Mouse (Mus musculus) erythroblast, embryonic 14.5 days (primary cell): ENCODE measurements around the gene Vsig10l. TPM values are rescaled to one million over a fixed set of nuclear protein-coding genes. Genes with fewer than 3 reads are reported as not detected.

ENCODE experiments used
- H3K27me3 ChIP-seq: 2 replicates; pipeline ENCODE4 v1.6.1; 2012; ENCODE audit warnings: inconsistent platforms; ENCODE audit not compliant: control insufficient read depth
- H3K36me3 ChIP-seq: 2 replicates; pipeline ENCODE4 v1.6.1; 2012; ENCODE audit warnings: mild to moderate bottlenecking, inconsistent platforms; ENCODE audit not compliant: control insufficient read depth
- H3K4me1 ChIP-seq: 2 replicates; pipeline ENCODE4 v1.6.1; 2012; ENCODE audit warnings: inconsistent platforms; ENCODE audit not compliant: control insufficient read depth
- H3K4me3 ChIP-seq: replicated peaks from 2 replicates; pipeline ENCODE3; 2012; ENCODE audit warnings: moderate library complexity, mild to moderate bottlenecking, inconsistent platforms
- H3K9me3 ChIP-seq: 2 replicates; pipeline ENCODE4 v1.6.1; 2012; ENCODE audit warnings: low read length, inconsistent platforms, mixed read lengths; ENCODE audit not compliant: control insufficient read depth
- GATA1 ChIP-seq: IDR thresholded peaks from 2 replicates; pipeline ENCODE4 v1.6.1; 2012; ENCODE audit warnings: low read length, inconsistent platforms, mixed read lengths
- TAL1 ChIP-seq: IDR thresholded peaks from 3 replicates; pipeline ENCODE4 v1.6.1; 2012; ENCODE audit warnings: low read length, inconsistent platforms, mixed read lengths
- polyA plus RNA-seq: library from polyadenylated mRNA; stranded (reverse); fragments of >175 nt; gene quantifications from 2 replicates; pipeline ENCODE4 v1.2.3, GENCODE M21; 2012

Vsig10l gene
- 0.06 and 0.10 TPM in 2 replicates for polyA plus RNA-seq

- TF ChIP-seq TAL1, result no peak
- no peak for TF ChIP-seq GATA1
- peaks cover 23% of the 10 kb centered on the region for H3K4me1 ChIP-seq
- H3K27me3 ChIP-seq, result peaks cover 17% of the 10 kb centered on the region
- no peak within 1 kb of the TSS for H3K4me3 ChIP-seq
- no peaks in the 10 kb centered on the region for H3K9me3 ChIP-seq
- H3K36me3 ChIP-seq, result no peaks in the 10 kb centered on the region
Measured at GRCm38 (mm10) chr7:43462851-43463250, at the start of gene Vsig10l. Gene Vsig10l (plus strand): TSS chr7:43463151.

GRCm38 (mm10) chr7:43417298-43417697, 45.7 kb upstream of the Vsig10l start:
- no peak for TF ChIP-seq GATA1
- TF ChIP-seq TAL1, result no peak
- H3K4me3 ChIP-seq, result no peak overlapping the region
- H3K4me1 ChIP-seq, result no peaks in the 10 kb centered on the region
- peaks cover 4% of the 10 kb centered on the region for H3K9me3 ChIP-seq
- H3K36me3 ChIP-seq, result no peaks in the 10 kb centered on the region
- H3K27me3 ChIP-seq, result no peaks in the 10 kb centered on the region

GRCm38 (mm10) chr7:43422995-43423617, 39.8 kb upstream of the Vsig10l start:
- Histone ChIP-seq H3K4me3 (no peak overlapping the region), H3K9me3 (no peaks in the 10 kb centered on the region), H3K27me3 (no peaks in the 10 kb centered on the region), H3K36me3 (no peaks in the 10 kb centered on the region), H3K4me1 (no peaks in the 10 kb centered on the region)
- TF ChIP-seq TAL1 (no peak), GATA1 (no peak)

GRCm38 (mm10) chr7:43423991-43424625, 38.8 kb upstream of the Vsig10l start:
- no peak overlapping the region for H3K4me3 ChIP-seq
- TF ChIP-seq GATA1 (no peak), TAL1 (no peak)
- no peaks in the 10 kb centered on the region for H3K36me3 ChIP-seq
- H3K27me3 ChIP-seq, result no peaks in the 10 kb centered on the region
- H3K9me3 ChIP-seq, result no peaks in the 10 kb centered on the region
- H3K4me1 ChIP-seq, result no peaks in the 10 kb centered on the region

- no peaks in the 10 kb centered on the region for H3K4me1 ChIP-seq
- no peak within 1 kb of the TSS for H3K4me3 ChIP-seq
- H3K36me3 ChIP-seq, result no peaks in the 10 kb centered on the region
- no peaks in the 10 kb centered on the region for H3K9me3 ChIP-seq
- H3K27me3 ChIP-seq, result no peaks in the 10 kb centered on the region
- TF ChIP-seq GATA1, result no peak
- TF ChIP-seq TAL1, result no peak
Measured at GRCm38 (mm10) chr7:43427406-43427805, 35.5 kb upstream of the Vsig10l start, which contains the start of gene Lim2. Gene Lim2 (plus strand): TSS chr7:43427670.

GRCm38 (mm10) chr7:43429500-43429899, 33.5 kb upstream of the Vsig10l start:
- TF ChIP-seq GATA1, result no peak
- TF ChIP-seq TAL1, result no peak
- H3K9me3 ChIP-seq, result no peaks in the 10 kb centered on the region
- H3K4me3 ChIP-seq, result no peak overlapping the region
- H3K36me3 ChIP-seq, result no peaks in the 10 kb centered on the region
- H3K27me3 ChIP-seq, result no peaks in the 10 kb centered on the region
- no peaks in the 10 kb centered on the region for H3K4me1 ChIP-seq

GRCm38 (mm10) chr7:43432891-43433290, 30.1 kb upstream of the Vsig10l start:
- Histone ChIP-seq H3K4me3 (no peak overlapping the region), H3K4me1 (peaks cover 4% of the 10 kb centered on the region)
- TF ChIP-seq TAL1 (no peak), GATA1 (no peak)

GRCm38 (mm10) chr7:43434676-43435075, 28.3 kb upstream of the Vsig10l start:
- Histone ChIP-seq H3K9me3 (no peaks in the 10 kb centered on the region), H3K4me1 (peaks cover 4% of the 10 kb centered on the region), H3K4me3 (no peak overlapping the region), H3K27me3 (no peaks in the 10 kb centered on the region), H3K36me3 (no peaks in the 10 kb centered on the region)
- TF ChIP-seq GATA1, result no peak
- TF ChIP-seq TAL1, result no peak

More at GRCm38 (mm10) chr7:43432891-43433290, 30.1 kb upstream of the Vsig10l start:
- Histone ChIP-seq H3K9me3 (no peaks in the 10 kb centered on the region), H3K36me3 (no peaks in the 10 kb centered on the region), H3K27me3 (no peaks in the 10 kb centered on the region)

GRCm38 (mm10) chr7:43436341-43437255, 26.4 kb upstream of the Vsig10l start, which contains the start of gene Nkg7:
Gene Nkg7 (plus strand): TSS chr7:43437073.
- no peaks in the 10 kb centered on the region for H3K27me3 ChIP-seq
- no peaks in the 10 kb centered on the region for H3K9me3 ChIP-seq
- no peak within 1 kb of the TSS for H3K4me3 ChIP-seq
- TF ChIP-seq TAL1 (no peak), GATA1 (no peak)
- no peaks in the 10 kb centered on the region for H3K36me3 ChIP-seq
- peaks cover 4% of the 10 kb centered on the region for H3K4me1 ChIP-seq
